ENCODE assay signal across 8 mouse cellular contexts in genomic region chr9:72958521-72959450, GRCm38 (mm10). TPM values are rescaled to one million over a fixed set of nuclear protein-coding genes. Genes with fewer than 3 reads are reported as not detected.
A peak's percentile ranks its signal among the peaks of the same experiment; 100 is the strongest.
DNase-seq lines count a peak whose midpoint lies in the region; ATAC-seq lines count a peak whose summit lies in the region.

Gene Dyx1c1 (plus strand): TSS chr9:72958785.
Gene Gm44503 (plus strand): TSS chr9:72958852.

- peak; percentile 64 for DNase-seq in liver
- peak; percentile 46 to 75 for DNase-seq in monocyte, adult 2 months (ENCODE audit: low read depth in 1 of 2, low spot score in 2 of 2)
- peak; percentile 77 to 79 for DNase-seq in spleen, postnatal 36 days (ENCODE audit: low spot score in 2 of 2)

- H3K36me3 ChIP-seq in erythroblast, embryonic 14.5 days (ENCODE audit: control insufficient read depth), result no peaks in the 10 kb centered on the region
- no peaks in the 10 kb centered on the region for H3K36me3 ChIP-seq in embryonic facial prominence, embryonic 15.5 days
- no peaks in the 10 kb centered on the region for H3K36me3 ChIP-seq in heart, embryonic 12.5 days
- no peaks in the 10 kb centered on the region for H3K36me3 ChIP-seq in kidney, embryonic 16.5 days (ENCODE audit: insufficient read depth, low read length)

- H3K4me3 ChIP-seq in erythroblast, embryonic 14.5 days (replicated peaks), result peak within 1 kb of the TSS; percentile 68
- H3K4me3 ChIP-seq in embryonic facial prominence, embryonic 15.5 days (replicated peaks), result peak within 1 kb of the TSS; percentile 74
- H3K4me3 ChIP-seq in heart, embryonic 12.5 days, result peak within 1 kb of the TSS; percentile 77
- H3K4me3 ChIP-seq in kidney, embryonic 16.5 days (ENCODE audit: low read length), result peak within 1 kb of the TSS; percentile 86

- H3K4me2 ChIP-seq in embryonic facial prominence, embryonic 15.5 days (replicated peaks), result peak within 1 kb of the TSS; percentile 66
- peak within 1 kb of the TSS; percentile 80 for H3K4me2 ChIP-seq in heart, embryonic 12.5 days
- peak within 1 kb of the TSS; percentile 53 for H3K4me2 ChIP-seq in kidney, embryonic 16.5 days (replicated peaks; ENCODE audit: low read depth, low read length)

- WGBS in embryonic facial prominence, embryonic 15.5 days, result 2% methylated on average over 43 of the region's 43 CpGs
- WGBS in heart, embryonic 12.5 days, result 2% methylated on average over 43 of the region's 43 CpGs
- under 1% methylated on average over 43 of the region's 43 CpGs for WGBS in kidney, embryonic 16.5 days

- peak within 1 kb of the TSS; percentile 70 for H3K27ac ChIP-seq in embryonic facial prominence, embryonic 15.5 days (replicated peaks)
- no peak within 1 kb of the TSS for H3K27ac ChIP-seq in heart, embryonic 12.5 days (ENCODE audit: poor library complexity, severe bottlenecking)
- H3K27ac ChIP-seq in kidney, embryonic 16.5 days (ENCODE audit: low read length), result peak within 1 kb of the TSS; percentile 36

- no peak; the same call in 1 of the 2 replicates for ATAC-seq in erythroblast, adult 5-6 weeks (replicated peaks; ENCODE audit: low FRiP score, poor library complexity, severe bottlenecking)
- ATAC-seq in embryonic facial prominence, embryonic 15.5 days (ENCODE audit: insufficient number of reproducible peaks, low FRiP score, low TSS enrichment, low read depth), result peak; percentile 63
- peak; percentile 75 for ATAC-seq in heart, embryonic 12.5 days (ENCODE audit: insufficient number of reproducible peaks, low FRiP score)
- peak; percentile 92 for ATAC-seq in kidney, embryonic 16.5 days (ENCODE audit: low FRiP score, low TSS enrichment)

- H3K9me3 ChIP-seq in erythroblast, embryonic 14.5 days (ENCODE audit: control insufficient read depth, low read length), result no peaks in the 10 kb centered on the region
- H3K9me3 ChIP-seq in embryonic facial prominence, embryonic 15.5 days (replicated peaks), result no peaks in the 10 kb centered on the region
- no peaks in the 10 kb centered on the region for H3K9me3 ChIP-seq in heart, embryonic 12.5 days (replicated peaks)
- no peaks in the 10 kb centered on the region for H3K9me3 ChIP-seq in kidney, embryonic 16.5 days (ENCODE audit: low read length)

- H3K27me3 ChIP-seq in erythroblast, embryonic 14.5 days (ENCODE audit: control insufficient read depth), result no peaks in the 10 kb centered on the region
- H3K27me3 ChIP-seq in embryonic facial prominence, embryonic 15.5 days, result no peaks in the 10 kb centered on the region
- no peaks in the 10 kb centered on the region for H3K27me3 ChIP-seq in heart, embryonic 12.5 days (replicated peaks)
- H3K27me3 ChIP-seq in kidney, embryonic 16.5 days (ENCODE audit: insufficient read depth, low read length), result no peaks in the 10 kb centered on the region

- peaks cover 16% of the 10 kb centered on the region for H3K4me1 ChIP-seq in erythroblast, embryonic 14.5 days (ENCODE audit: control insufficient read depth)
- H3K4me1 ChIP-seq in embryonic facial prominence, embryonic 15.5 days, result 0 out of 2 replicates have a peak, but pooled peaks cover 4% of the 10 kb centered on the region
- peaks cover 5% of the 10 kb centered on the region; the same call in 1 of the 2 replicates for H3K4me1 ChIP-seq in heart, embryonic 12.5 days (replicated peaks)
- H3K4me1 ChIP-seq in kidney, embryonic 16.5 days (ENCODE audit: insufficient read depth, low read length), result peaks cover 6% of the 10 kb centered on the region

- peak within 1 kb of the TSS; percentile 51 for H3K9ac ChIP-seq in embryonic facial prominence, embryonic 15.5 days
- peak within 1 kb of the TSS; percentile 75 for H3K9ac ChIP-seq in heart, embryonic 12.5 days
- H3K9ac ChIP-seq in kidney, embryonic 16.5 days (replicated peaks; ENCODE audit: low read length), result peak within 1 kb of the TSS; percentile 72

RNA-seq across cellular contexts. Expression of gene Dyx1c1, which starts in this region (rescaled TPM):
- polyA plus RNA-seq in erythroblast, embryonic 14.5 days (2012), result not detected in 2 replicates
- total RNA-seq in erythroblast, adult 5-6 weeks (2015; ENCODE audit: low replicate concordance), result not detected in 2 replicates
- total RNA-seq in erythroblast, adult 5-6 weeks (2017; ENCODE audit: low replicate concordance), result not detected in 2 replicates
- 2.0 and 3.6 TPM in 2 replicates for polyA plus RNA-seq in embryonic facial prominence, embryonic 15.5 days (2015; fragmentation: Nextera tagmentation; extraction: Ambion mirVana)
- 0.68 and 0.73 TPM in 2 replicates for polyA plus RNA-seq in heart, embryonic 12.5 days (2016; fragmentation: Nextera tagmentation; extraction: Ambion mirVana)
- 1.9 and 2.4 TPM in 2 replicates for polyA plus RNA-seq in kidney, embryonic 16.5 days (2015; fragmentation: Nextera tagmentation; extraction: Ambion mirVana)

RNA-seq across cellular contexts. Expression of gene Gm44503, which starts in this region (rescaled TPM):
- polyA plus RNA-seq in erythroblast, embryonic 14.5 days (2012), result 0.01 and 0.04 TPM in 2 replicates
- not detected in 2 replicates for total RNA-seq in erythroblast, adult 5-6 weeks (2015; ENCODE audit: low replicate concordance)
- not detected in 2 replicates for total RNA-seq in erythroblast, adult 5-6 weeks (2017; ENCODE audit: low replicate concordance)
- not detected in 2 replicates for polyA plus RNA-seq in embryonic facial prominence, embryonic 15.5 days (2015; fragmentation: Nextera tagmentation; extraction: Ambion mirVana)
- 0.08 TPM in 1 of 2 replicates, not detected in the other for polyA plus RNA-seq in heart, embryonic 12.5 days (2016; fragmentation: Nextera tagmentation; extraction: Ambion mirVana)
- not detected in 2 replicates for polyA plus RNA-seq in kidney, embryonic 16.5 days (2015; fragmentation: Nextera tagmentation; extraction: Ambion mirVana)

Comparison
In these comparisons a context has a peak if more than half of its experiments do, and no peak if none do; other contexts are left out.
1. Peak in ATAC-seq, H3K4me3 ChIP-seq, H3K9ac ChIP-seq and H3K4me2 ChIP-seq in heart, embryonic 12.5 days; RNA of the genes that start here not detected or under 1 TPM.